Mouse (Mus musculus) frontal cortex, adult 2 months (tissue): ENCODE results near the gene Sp7. TPM values are rescaled to one million over a fixed set of nuclear protein-coding genes. Genes with fewer than 3 reads are reported as not detected.

Experiments
- polyA plus RNA-seq: library from polyadenylated mRNA; depleted of rRNA; stranded (reverse); fragments of >200 nt; gene quantifications from 2 replicates; pipeline ENCODE4 v1.2.3, GENCODE M21; 2012; rRNA removed

Gene Sp7
- polyA plus RNA-seq, 1 experiment = 18.4 TPM

Other genes starting within 250 kb of the Sp7 start
- 127 and 136 TPM in 2 replicates for gene Spryd3, start 230.9 kb downstream of the Sp7 start, polyA plus RNA-seq
- gene Igfbp6, start 222.8 kb downstream of the Sp7 start, polyA plus RNA-seq = 46.3 and 51.8 TPM in 2 replicates
- gene Soat2, start 216.7 kb downstream of the Sp7 start, polyA plus RNA-seq = 0.16 and 0.25 TPM in 2 replicates
- gene Zfp740, start 163.9 kb downstream of the Sp7 start, polyA plus RNA-seq = 52.4 and 62.1 TPM in 2 replicates
- gene Csad, start 162.5 kb downstream of the Sp7 start, polyA plus RNA-seq = 32.9 and 42.0 TPM in 2 replicates
- 0.74 and 0.84 TPM in 2 replicates for gene Itgb7, start 135.2 kb downstream of the Sp7 start, polyA plus RNA-seq
- gene Rarg, start 109.7 kb downstream of the Sp7 start, polyA plus RNA-seq = 10.5 and 11.2 TPM in 2 replicates
- 0.08 and 0.15 TPM in 2 replicates for gene Gm9918, start 96.6 kb downstream of the Sp7 start, polyA plus RNA-seq
- 46.2 and 48.9 TPM in 2 replicates for gene Mfsd5, start 87.7 kb downstream of the Sp7 start, polyA plus RNA-seq
- 1.6 TPM in 2 replicates for gene Espl1, start 70.9 kb downstream of the Sp7 start, polyA plus RNA-seq
- 485 and 514 TPM in 2 replicates for gene Pfdn5, start 41.1 kb downstream of the Sp7 start, polyA plus RNA-seq
- 87.9 and 91.1 TPM in 2 replicates for gene Myg1, start 35.5 kb downstream of the Sp7 start, polyA plus RNA-seq
- 18.1 and 18.6 TPM in 2 replicates for gene Aaas, start 16.4 kb downstream of the Sp7 start, polyA plus RNA-seq
- 10.3 and 11.4 TPM in 2 replicates for gene Sp1, start 39.0 kb upstream of the Sp7 start, polyA plus RNA-seq
- 1.3 and 1.6 TPM in 2 replicates for gene Amhr2, start 78.2 kb upstream of the Sp7 start, polyA plus RNA-seq
- 78.3 and 83.6 TPM in 2 replicates for gene Prr13, start 91.8 kb upstream of the Sp7 start, polyA plus RNA-seq
- 538 and 576 TPM in 2 replicates for gene Pcbp2, start 103.4 kb upstream of the Sp7 start, polyA plus RNA-seq
- not detected in 2 replicates for gene Gm10337, start 136.5 kb upstream of the Sp7 start, polyA plus RNA-seq
- gene Map3k12, start 149.9 kb upstream of the Sp7 start, polyA plus RNA-seq = 83.9 and 90.8 TPM in 2 replicates
- 72.8 and 80.1 TPM in 2 replicates for gene Tarbp2, start 151.0 kb upstream of the Sp7 start, polyA plus RNA-seq
- gene Npff, start 157.8 kb upstream of the Sp7 start, polyA plus RNA-seq = 5.2 and 6.7 TPM in 2 replicates